Mouse (Mus musculus): ENCODE data around the gene Cct7. TPM values are rescaled to one million over a fixed set of nuclear protein-coding genes. Genes with fewer than 3 reads are reported as not detected.

Cct7 gene
- polyA plus RNA-seq, 1 experiment = 334 TPM

- TF ChIP-seq SRF (IDR thresholded peaks at IDR 0.05; ENCODE audit: control insufficient read depth, insufficient read length, low read depth) (no peak), E2F4 (IDR thresholded peaks at IDR 0.05; ENCODE audit: insufficient read depth) (no peak), CEBPB (IDR thresholded peaks at IDR 0.05; ENCODE audit: insufficient read depth, poor library complexity, severe bottlenecking) (no peak), POLR2A (IDR thresholded peaks at IDR 0.05; ENCODE audit: insufficient read length, low read depth) (peak; percentile 85), TCF3 (IDR thresholded peaks at IDR 0.05; ENCODE audit: insufficient read length, low read depth) (no peak), MAX (IDR thresholded peaks at IDR 0.05; ENCODE audit: low read depth) (peak; percentile 58), MYOD1 (IDR thresholded peaks at IDR 0.05; ENCODE audit: control insufficient read depth in 1 of 3, insufficient read length in 2 of 3, low read depth in 2 of 3) (no peak), POLR2AphosphoS2 (IDR thresholded peaks at IDR 0.05; ENCODE audit: insufficient read length, low read depth) (peak; percentile 77), MYOG (IDR thresholded peaks at IDR 0.05; ENCODE audit: control insufficient read depth in 1 of 3, insufficient read depth in 1 of 3, insufficient read length in 2 of 3, low read depth in 2 of 3) (peak in 1 of 3 experiments; percentile 14)
- Histone ChIP-seq H3K27me3 (ENCODE audit: control insufficient read depth, insufficient read depth, insufficient read length) (peaks cover 9% of the 10 kb centered on the region), H3K79me2 (ENCODE audit: control insufficient read depth, insufficient read depth) (peaks cover 39% of the 10 kb centered on the region), H3K4me2 (ENCODE audit: low read depth) (peak within 1 kb of the TSS; percentile 76), H3K4me3 (peak within 1 kb of the TSS; percentile 57), H3ac (ENCODE audit: control insufficient read depth, insufficient read length) (peak within 1 kb of the TSS; percentile 16), H3K36me3 (ENCODE audit: control insufficient read depth, insufficient read depth) (no peaks in the 10 kb centered on the region)
Measured at GRCm38 (mm10) chr6:85431842-85432431, 19.4 kb upstream of the Cct7 start, which contains the start of gene Smyd5. Smyd5 (plus strand) TSS chr6:85431989.

DNA sequence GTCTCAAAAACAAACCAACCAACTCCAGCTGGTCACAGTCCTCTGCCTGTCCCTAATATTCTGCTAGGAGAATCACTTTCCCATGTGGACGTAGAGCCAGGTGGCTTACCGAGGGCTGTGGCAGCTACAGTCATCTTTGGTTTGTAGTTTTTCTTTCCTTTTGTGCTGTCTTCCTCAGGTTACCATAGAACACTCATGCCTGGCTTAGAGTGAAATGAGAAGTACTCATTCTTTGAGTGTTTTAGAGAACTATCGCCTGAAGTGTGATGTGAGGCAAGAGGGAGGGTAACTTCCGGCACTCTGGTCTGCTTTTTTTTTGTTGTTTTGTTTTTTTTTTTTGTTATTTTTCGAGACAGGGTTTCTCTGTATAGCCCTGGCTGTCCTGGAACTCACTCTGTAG lies 17.4 kb upstream of the Cct7 start:
- Histone ChIP-seq H3ac (ENCODE audit: control insufficient read depth, insufficient read length) (no peak overlapping the region), H3K36me3 (ENCODE audit: control insufficient read depth, insufficient read depth) (peaks cover 2% of the 10 kb centered on the region)
- TF ChIP-seq TCF3 (IDR thresholded peaks at IDR 0.05; ENCODE audit: insufficient read length, low read depth) = no peak
- TF ChIP-seq POLR2A (IDR thresholded peaks at IDR 0.05; ENCODE audit: insufficient read length, low read depth) = no peak
- no peak for TF ChIP-seq POLR2AphosphoS2 (IDR thresholded peaks at IDR 0.05; ENCODE audit: insufficient read length, low read depth)
- TF ChIP-seq SRF (IDR thresholded peaks at IDR 0.05; ENCODE audit: control insufficient read depth, insufficient read length, low read depth) = no peak
- no peak for TF ChIP-seq REST (IDR thresholded peaks at IDR 0.05; ENCODE audit: insufficient read depth, insufficient read length)
- no peak for TF ChIP-seq MYOG (IDR thresholded peaks at IDR 0.05; ENCODE audit: control insufficient read depth in 1 of 3, insufficient read depth in 1 of 3, insufficient read length in 2 of 3, low read depth in 2 of 3)
- TF ChIP-seq MAX (IDR thresholded peaks at IDR 0.05; ENCODE audit: low read depth) = no peak
- TF ChIP-seq USF1 (IDR thresholded peaks at IDR 0.05; ENCODE audit: low read depth) = no peak
- no peak for TF ChIP-seq MYOD1 (IDR thresholded peaks at IDR 0.05; ENCODE audit: control insufficient read depth in 1 of 3, insufficient read length in 2 of 3, low read depth in 2 of 3)
- no peak for TF ChIP-seq TCF12 (IDR thresholded peaks at IDR 0.05; ENCODE audit: insufficient read depth, poor library complexity, severe bottlenecking)
- no peak for TF ChIP-seq E2F4 (IDR thresholded peaks at IDR 0.05; ENCODE audit: insufficient read depth)
- TF ChIP-seq CEBPB (IDR thresholded peaks at IDR 0.05; ENCODE audit: insufficient read depth, poor library complexity, severe bottlenecking) = no peak

GRCm38 (mm10) chr6:85436204-85436603 lies 15.1 kb upstream of the Cct7 start:
- H3K4me2 ChIP-seq (ENCODE audit: low read depth) = no peak overlapping the region
- peaks cover 43% of the 10 kb centered on the region for H3K79me2 ChIP-seq (ENCODE audit: control insufficient read depth, insufficient read depth)
- H3K27me3 ChIP-seq (ENCODE audit: control insufficient read depth, insufficient read depth, insufficient read length) = no peaks in the 10 kb centered on the region
- peaks cover 16% of the 10 kb centered on the region for H3K36me3 ChIP-seq (ENCODE audit: control insufficient read depth, insufficient read depth)
- H3ac ChIP-seq (ENCODE audit: control insufficient read depth, insufficient read length) = no peak overlapping the region
- TF ChIP-seq E2F4 (IDR thresholded peaks at IDR 0.05; ENCODE audit: insufficient read depth) (no peak), MAX (IDR thresholded peaks at IDR 0.05; ENCODE audit: low read depth) (no peak), TCF3 (IDR thresholded peaks at IDR 0.05; ENCODE audit: insufficient read length, low read depth) (no peak), TCF12 (IDR thresholded peaks at IDR 0.05; ENCODE audit: insufficient read depth, poor library complexity, severe bottlenecking) (no peak), POLR2A (IDR thresholded peaks at IDR 0.05; ENCODE audit: insufficient read length, low read depth) (no peak), REST (IDR thresholded peaks at IDR 0.05; ENCODE audit: insufficient read depth, insufficient read length) (no peak), SRF (IDR thresholded peaks at IDR 0.05; ENCODE audit: control insufficient read depth, insufficient read length, low read depth) (no peak), MYOG (IDR thresholded peaks at IDR 0.05; ENCODE audit: control insufficient read depth in 1 of 3, insufficient read depth in 1 of 3, insufficient read length in 2 of 3, low read depth in 2 of 3) (no peak), MYOD1 (IDR thresholded peaks at IDR 0.05; ENCODE audit: control insufficient read depth in 1 of 3, insufficient read length in 2 of 3, low read depth in 2 of 3) (no peak), POLR2AphosphoS2 (IDR thresholded peaks at IDR 0.05; ENCODE audit: insufficient read length, low read depth) (no peak), CEBPB (IDR thresholded peaks at IDR 0.05; ENCODE audit: insufficient read depth, poor library complexity, severe bottlenecking) (no peak), USF1 (IDR thresholded peaks at IDR 0.05; ENCODE audit: low read depth) (no peak)
- no peak overlapping the region for H3K4me3 ChIP-seq

More for the DNA sequence above, 17.4 kb upstream of the Cct7 start:
- no peak overlapping the region for H3K4me3 ChIP-seq
- H3K79me2 ChIP-seq (ENCODE audit: control insufficient read depth, insufficient read depth) = peaks cover 43% of the 10 kb centered on the region
- no peaks in the 10 kb centered on the region for H3K27me3 ChIP-seq (ENCODE audit: control insufficient read depth, insufficient read depth, insufficient read length)
- no peak overlapping the region for H3K4me2 ChIP-seq (ENCODE audit: low read depth)

DNA sequence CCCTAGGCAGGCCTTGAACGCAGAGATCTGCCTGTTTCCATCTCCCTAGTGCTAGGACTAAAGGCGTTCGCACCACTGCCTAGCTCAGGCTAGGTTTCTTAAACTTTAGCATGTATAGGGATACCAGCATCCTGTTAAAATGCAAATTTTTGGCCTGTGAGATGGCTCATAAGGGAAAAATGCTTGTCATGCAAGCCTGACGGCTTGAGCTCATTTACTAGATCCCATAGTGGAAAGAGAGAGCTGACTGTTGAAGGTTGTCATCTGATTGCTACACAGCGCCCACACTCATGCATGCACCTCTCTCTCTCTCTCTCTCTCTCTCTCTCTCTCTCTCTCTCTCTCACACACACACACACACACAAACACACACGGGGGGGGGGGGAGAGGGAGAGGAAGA lies 14.7 kb upstream of the Cct7 start:
- Histone ChIP-seq H3K36me3 (ENCODE audit: control insufficient read depth, insufficient read depth) (peaks cover 20% of the 10 kb centered on the region), H3K4me3 (no peak overlapping the region), H3K4me2 (ENCODE audit: low read depth) (no peak overlapping the region), H3ac (ENCODE audit: control insufficient read depth, insufficient read length) (no peak overlapping the region), H3K27me3 (ENCODE audit: control insufficient read depth, insufficient read depth, insufficient read length) (no peaks in the 10 kb centered on the region), H3K79me2 (ENCODE audit: control insufficient read depth, insufficient read depth) (peaks cover 43% of the 10 kb centered on the region)
- TF ChIP-seq CEBPB (IDR thresholded peaks at IDR 0.05; ENCODE audit: insufficient read depth, poor library complexity, severe bottlenecking) = no peak
- TF ChIP-seq MYOD1 (IDR thresholded peaks at IDR 0.05; ENCODE audit: control insufficient read depth in 1 of 3, insufficient read length in 2 of 3, low read depth in 2 of 3) = no peak
- TF ChIP-seq TCF12 (IDR thresholded peaks at IDR 0.05; ENCODE audit: insufficient read depth, poor library complexity, severe bottlenecking) = no peak
- no peak for TF ChIP-seq POLR2AphosphoS2 (IDR thresholded peaks at IDR 0.05; ENCODE audit: insufficient read length, low read depth)
- TF ChIP-seq E2F4 (IDR thresholded peaks at IDR 0.05; ENCODE audit: insufficient read depth) = no peak
- no peak for TF ChIP-seq MAX (IDR thresholded peaks at IDR 0.05; ENCODE audit: low read depth)

All from myocyte (in vitro differentiated cells).